Mouse (Mus musculus): ENCODE data around the gene Rcan2. TPM values are rescaled to one million over a fixed set of nuclear protein-coding genes. Genes with fewer than 3 reads are reported as not detected.

Gene Rcan2
- total RNA-seq, 2 experiments from 2014 or later, result 73.2 to 74.3 TPM

GRCm38 (mm10) chr17:43901474-43901873, 100.3 kb downstream of the Rcan2 start:
- no peak overlapping the region for H3K4me3 ChIP-seq
- TF ChIP-seq CTCF (conservative IDR thresholded peaks at IDR 0.05), result no peak

GRCm38 (mm10) chr17:43903807-43904771, 102.9 kb downstream of the Rcan2 start:
- no peak for TF ChIP-seq CTCF (conservative IDR thresholded peaks at IDR 0.05)
- H3K4me3 ChIP-seq, result no peak overlapping the region
- DNase-seq (ENCODE audit: low spot score in 2 of 2), result no peak
- H3K27ac ChIP-seq, result no peak overlapping the region

More at GRCm38 (mm10) chr17:43901474-43901873, 100.3 kb downstream of the Rcan2 start:
- H3K27ac ChIP-seq, result no peak overlapping the region
- DNase-seq (ENCODE audit: low spot score in 2 of 2), result no peak

GRCm38 (mm10) chr17:43904896-43905295, 103.7 kb downstream of the Rcan2 start:
- TF ChIP-seq CTCF (conservative IDR thresholded peaks at IDR 0.05), result no peak
- Histone ChIP-seq H3K27ac (no peak overlapping the region), H3K4me3 (no peak overlapping the region)
- no peak for DNase-seq (ENCODE audit: low spot score in 2 of 2)

GRCm38 (mm10) chr17:43906728-43907127, 105.6 kb downstream of the Rcan2 start:
- no peak overlapping the region for H3K27ac ChIP-seq
- H3K4me3 ChIP-seq, result no peak overlapping the region
- no peak for TF ChIP-seq CTCF (conservative IDR thresholded peaks at IDR 0.05)
- DNase-seq (ENCODE audit: low spot score in 2 of 2), result no peak

GRCm38 (mm10) chr17:43916128-43916527, 115.0 kb downstream of the Rcan2 start:
- Histone ChIP-seq H3K4me3 (no peak overlapping the region), H3K27ac (no peak overlapping the region)
- DNase-seq (ENCODE audit: low spot score in 2 of 2), result no peak
- no peak for TF ChIP-seq CTCF (conservative IDR thresholded peaks at IDR 0.05)

GRCm38 (mm10) chr17:43917143-43917542, 116.0 kb downstream of the Rcan2 start:
- no peak for DNase-seq (ENCODE audit: low spot score in 2 of 2)
- H3K27ac ChIP-seq, result no peak overlapping the region
- no peak overlapping the region for H3K4me3 ChIP-seq
- no peak for TF ChIP-seq CTCF (conservative IDR thresholded peaks at IDR 0.05)

GRCm38 (mm10) chr17:43929856-43930255, 128.7 kb downstream of the Rcan2 start:
- DNase-seq (ENCODE audit: low spot score in 2 of 2), result no peak
- no peak for TF ChIP-seq CTCF (conservative IDR thresholded peaks at IDR 0.05)
- H3K27ac ChIP-seq, result no peak overlapping the region

GRCm38 (mm10) chr17:43931731-43932130, 130.6 kb downstream of the Rcan2 start:
- no peak for TF ChIP-seq CTCF (conservative IDR thresholded peaks at IDR 0.05)
- no peak for DNase-seq (ENCODE audit: low spot score in 2 of 2)

More at GRCm38 (mm10) chr17:43929856-43930255, 128.7 kb downstream of the Rcan2 start:
- no peak overlapping the region for H3K4me3 ChIP-seq

GRCm38 (mm10) chr17:43934056-43934455, 132.9 kb downstream of the Rcan2 start:
- H3K27ac ChIP-seq, result no peak overlapping the region
- TF ChIP-seq CTCF (conservative IDR thresholded peaks at IDR 0.05), result no peak
- DNase-seq (ENCODE audit: low spot score in 2 of 2), result no peak
- no peak overlapping the region for H3K4me3 ChIP-seq

More at GRCm38 (mm10) chr17:43931731-43932130, 130.6 kb downstream of the Rcan2 start:
- Histone ChIP-seq H3K4me3 (no peak overlapping the region), H3K27ac (no peak overlapping the region)

GRCm38 (mm10) chr17:43952219-43952618, 151.1 kb downstream of the Rcan2 start:
- peak overlapping the region; percentile 75; the same call in 1 of the 2 replicates for H3K27ac ChIP-seq
- TF ChIP-seq CTCF (conservative IDR thresholded peaks at IDR 0.05), result no peak
- H3K4me3 ChIP-seq, result peak overlapping the region; percentile 26; the same call in 1 of the 2 replicates
- DNase-seq (ENCODE audit: low spot score in 2 of 2), result no peak

GRCm38 (mm10) chr17:43952661-43953534, 151.7 kb downstream of the Rcan2 start:
- TF ChIP-seq CTCF (conservative IDR thresholded peaks at IDR 0.05), result no peak
- peak overlapping the region; percentile 56 for H3K4me3 ChIP-seq
- peak overlapping the region; percentile 77 for H3K27ac ChIP-seq
- peak in 1 of 2 experiments; percentile 17 for DNase-seq (ENCODE audit: low spot score in 2 of 2)

- H3K4me3 ChIP-seq, result peak overlapping the region; percentile 56
- TF ChIP-seq CTCF (conservative IDR thresholded peaks at IDR 0.05), result no peak
- DNase-seq (ENCODE audit: low spot score in 2 of 2), result no peak
- peak overlapping the region; percentile 77 for H3K27ac ChIP-seq
Observed at GRCm38 (mm10) chr17:43953535-43953918, 152.4 kb downstream of the Rcan2 start.

GRCm38 (mm10) chr17:43959797-43960196, 158.6 kb downstream of the Rcan2 start:
- no peak overlapping the region for H3K27ac ChIP-seq
- DNase-seq (ENCODE audit: low spot score in 2 of 2), result no peak
- TF ChIP-seq CTCF (conservative IDR thresholded peaks at IDR 0.05), result no peak
- H3K4me3 ChIP-seq, result no peak overlapping the region

Data from layer of hippocampus, adult 2 months (tissue).